Mouse (Mus musculus) c-Kit-negative CD71-positive TER-119-positive erythroid progenitor cells, embryonic 14.5 days (primary cell): Measurements from ENCODE around the gene Nrtn.

Experiments used
- DNase-seq: peaks from one replicate; pipeline ENCODE4 v3.0.0-alpha.2; 2013; ENCODE audit warnings: low read depth, low spot score

The Nrtn gene

DNA sequence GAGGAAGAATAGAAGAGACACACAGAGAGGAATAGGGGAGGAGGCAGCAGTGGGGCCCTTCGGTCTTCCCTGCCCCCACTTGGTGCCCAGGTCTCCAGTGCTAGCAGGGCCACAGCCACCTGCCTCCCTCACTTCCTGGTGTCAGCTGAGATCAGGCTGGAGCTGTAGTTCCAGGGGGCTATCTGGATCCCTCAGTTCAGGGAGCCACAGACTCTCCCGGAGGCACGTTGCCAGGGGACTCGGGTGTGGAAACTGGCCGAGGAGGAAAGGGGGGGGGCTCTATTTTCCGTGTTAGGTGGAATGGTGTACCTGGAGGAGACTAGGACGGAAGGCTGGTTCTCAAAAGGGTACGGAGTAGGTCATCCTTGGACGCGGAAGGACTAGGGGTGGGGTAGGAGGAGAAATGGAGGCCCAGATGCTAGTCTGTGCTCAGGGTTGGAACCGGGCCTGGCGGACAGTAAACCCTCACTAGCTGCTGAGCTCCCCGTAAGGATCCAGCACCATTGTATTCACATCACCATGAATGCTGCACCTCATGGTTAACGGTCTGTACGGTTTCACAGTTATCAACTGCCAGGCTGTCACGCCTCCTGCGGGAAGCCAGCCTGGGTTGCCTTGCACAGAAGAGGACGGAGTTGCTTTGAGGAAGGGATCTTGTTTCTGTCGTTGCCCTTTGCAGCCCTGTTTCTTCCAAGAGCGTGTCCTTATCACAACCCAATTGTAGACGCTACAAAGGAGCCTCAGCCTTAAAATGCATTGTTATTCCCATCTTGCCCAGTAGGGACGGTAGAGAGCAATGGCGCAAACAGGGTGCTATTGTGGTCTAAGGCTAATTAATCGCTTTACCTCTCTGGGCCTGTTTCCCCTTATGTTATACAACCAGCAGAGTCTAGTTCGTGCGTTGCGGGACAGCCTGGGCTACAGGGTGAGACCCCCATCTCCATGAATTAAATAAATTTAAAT, 5.7 kb upstream of the Nrtn start:
- DNase-seq, result peak; percentile 85

DNA sequence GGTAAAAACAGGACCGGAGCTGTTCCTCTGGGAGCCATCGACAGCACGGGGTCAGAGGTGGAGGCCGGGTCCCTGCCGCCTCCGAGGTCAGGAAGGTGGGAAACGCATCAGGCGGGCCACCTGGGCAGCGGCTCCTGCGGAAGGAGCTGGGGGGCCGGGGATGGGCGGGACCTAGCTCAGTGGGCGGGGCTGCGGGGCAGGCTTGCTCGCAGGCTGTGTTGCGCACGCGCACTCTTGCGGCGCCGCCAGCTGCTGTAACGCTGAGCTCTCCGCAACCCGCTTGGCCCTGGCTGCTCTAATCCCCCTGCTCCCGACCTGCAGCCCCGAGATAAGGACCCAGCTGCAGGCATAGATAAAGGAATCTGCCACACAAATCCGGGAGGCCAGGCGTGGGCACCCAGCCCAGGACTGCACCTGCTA, 4.7 kb upstream of the Nrtn start:
- DNase-seq, result peak; percentile 86

DNA sequence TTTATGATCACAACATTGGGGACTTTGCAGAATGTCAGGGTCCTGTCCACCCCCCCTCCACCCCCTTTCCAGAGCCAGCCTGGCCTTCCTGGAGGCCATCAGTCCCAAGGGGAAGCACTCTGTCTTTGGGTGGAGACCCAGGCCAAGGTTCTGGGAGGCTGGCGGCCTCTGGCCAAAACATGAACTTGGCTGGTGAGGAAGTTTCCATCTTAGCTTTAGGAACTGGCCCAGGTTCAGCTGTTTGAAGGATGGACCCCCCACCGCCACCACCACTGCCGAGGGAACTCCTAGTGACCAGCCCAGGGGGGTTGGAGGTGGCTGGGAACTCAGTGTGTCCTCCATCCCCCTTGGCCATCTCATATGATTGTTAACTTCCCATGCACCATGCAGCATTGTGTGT, 3.7 kb upstream of the Nrtn start:
- no peak for DNase-seq

DNA sequence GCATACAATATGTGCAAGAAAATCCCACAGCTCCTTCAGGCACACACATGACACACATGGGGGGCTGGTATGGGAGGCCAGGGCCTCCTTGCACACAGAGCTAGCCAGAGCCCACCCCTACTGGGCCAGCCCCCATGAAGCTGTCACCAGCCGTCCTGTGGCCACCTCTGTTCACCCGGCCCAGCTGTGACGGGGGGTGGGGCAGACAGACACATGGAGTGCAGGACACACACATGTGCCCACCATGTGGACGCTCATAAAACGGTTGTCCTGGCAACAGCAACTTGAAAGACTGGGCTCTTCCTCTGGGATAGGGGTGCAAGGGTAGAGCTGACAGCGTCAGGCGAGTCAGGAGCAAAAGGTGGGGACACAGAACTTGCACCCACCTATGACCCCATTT, 1.9 kb upstream of the Nrtn start:
- DNase-seq, result no peak

DNA sequence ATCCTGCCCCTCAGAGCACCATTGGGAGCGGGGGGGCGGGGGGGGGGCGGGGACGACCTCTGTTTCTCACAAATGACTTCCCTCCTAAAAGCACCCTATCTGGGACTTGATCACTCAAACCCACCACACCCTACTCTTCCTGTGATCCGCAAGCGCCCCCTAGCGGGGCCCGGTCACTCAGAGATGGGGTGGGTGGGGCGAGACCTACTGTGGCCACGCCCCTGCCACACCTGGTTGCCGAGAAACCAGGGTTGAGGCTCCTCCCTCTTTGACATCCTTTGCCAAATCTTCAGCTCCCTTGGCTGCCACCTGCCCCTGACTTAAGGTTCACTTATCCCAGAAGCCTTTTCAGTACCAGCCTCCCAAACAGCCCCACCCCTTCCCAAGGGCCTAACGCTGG, 802 bp upstream of the Nrtn start:
- peak; percentile 71 for DNase-seq

DNA sequence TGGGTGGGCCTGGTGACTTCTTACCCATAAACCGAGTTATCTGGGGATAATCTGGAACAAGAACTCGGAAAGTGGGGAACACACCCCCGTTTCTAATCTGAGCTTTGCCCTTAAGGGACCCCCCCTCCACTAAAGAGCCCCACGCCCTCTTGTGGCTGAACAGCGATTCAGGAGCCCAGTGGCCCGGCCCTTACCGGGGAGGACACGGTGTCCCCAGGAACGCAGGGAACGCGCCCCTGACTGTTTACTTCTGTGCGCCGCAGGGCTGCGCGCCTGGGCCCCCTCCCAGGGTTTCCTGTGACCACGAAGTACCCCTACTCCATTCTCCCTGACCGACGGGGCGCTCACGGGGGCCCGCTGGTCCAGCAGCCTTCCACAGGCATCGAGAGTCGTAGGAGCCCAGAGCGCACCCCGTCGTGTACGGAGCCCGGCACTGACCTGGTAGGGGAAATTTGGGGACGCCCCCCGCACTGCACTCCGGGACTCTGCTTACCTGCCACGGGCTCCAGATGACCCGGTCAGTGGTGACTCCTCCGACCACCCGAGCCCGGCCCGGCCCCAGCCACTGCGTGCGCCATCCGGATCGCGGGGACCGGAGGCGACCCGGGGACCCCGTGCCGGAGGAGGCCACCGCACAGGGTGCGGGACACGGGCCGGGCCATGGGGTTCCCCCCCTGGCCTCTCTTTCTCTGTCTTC, 479 bp downstream of the Nrtn start:
- no peak for DNase-seq

DNA sequence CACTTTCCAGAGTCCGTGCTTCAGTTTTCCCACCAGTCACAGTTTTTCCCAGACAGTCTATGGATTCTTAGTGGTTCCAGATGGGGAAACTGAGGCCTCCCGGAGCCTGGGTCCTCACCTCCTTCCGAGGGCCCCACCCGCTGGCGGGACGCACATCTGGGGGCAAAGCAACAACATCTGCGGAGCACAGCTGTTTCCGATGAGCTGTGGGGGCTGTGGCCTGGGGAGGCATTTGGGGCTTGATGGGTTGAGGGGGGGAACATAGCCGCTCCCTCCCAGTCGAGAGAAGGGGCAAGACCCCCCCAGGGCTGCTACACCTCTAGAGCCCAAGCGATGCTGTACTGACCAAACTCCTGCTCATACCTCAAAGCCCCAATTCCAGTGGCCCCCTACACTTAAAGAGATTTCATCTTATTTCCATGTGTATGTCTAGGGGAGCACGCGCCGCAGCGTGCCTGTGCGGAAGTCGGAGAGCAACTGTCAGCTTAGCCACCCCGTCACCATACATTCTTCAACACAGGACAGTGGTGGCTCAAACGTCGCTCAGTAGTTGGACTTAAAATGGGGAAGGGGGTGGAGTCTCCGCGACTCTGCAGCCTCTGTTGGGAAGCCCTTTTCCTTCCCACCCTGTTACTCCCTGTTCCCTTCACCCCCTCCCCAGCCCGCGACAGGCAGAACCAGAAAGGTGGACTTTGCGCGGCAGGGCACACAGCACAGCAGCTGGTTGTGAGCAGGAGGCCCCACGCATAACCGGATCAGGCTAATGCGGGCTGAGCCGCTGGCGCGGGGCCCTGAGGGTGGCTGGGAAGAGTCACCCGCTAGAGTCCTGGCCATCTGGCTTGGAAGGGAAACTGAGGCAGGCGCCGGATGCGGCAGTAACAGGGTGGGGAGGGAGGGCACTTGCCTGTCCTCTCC, 2.8 kb downstream of the Nrtn start:
- no peak for DNase-seq

DNA sequence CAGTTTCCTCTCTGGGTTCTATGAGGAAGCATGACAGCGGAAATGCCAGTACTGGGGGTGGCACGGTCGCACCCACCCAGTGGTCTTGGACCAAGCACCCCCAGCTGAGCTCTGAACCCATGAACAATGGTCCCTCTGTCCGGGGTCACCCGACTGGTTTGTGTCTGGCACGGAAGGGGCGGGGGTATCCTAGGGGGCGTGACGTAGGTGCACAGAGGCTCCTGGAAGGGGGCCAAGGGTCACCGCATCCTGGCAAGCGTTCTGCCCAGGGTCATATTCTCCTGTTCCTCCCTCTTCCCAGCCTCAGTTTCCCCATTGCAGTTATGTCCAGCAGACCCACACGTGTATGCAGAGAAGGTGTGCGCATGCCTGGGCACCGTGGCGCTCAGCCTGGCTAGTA, 3.9 kb downstream of the Nrtn start:
- DNase-seq, result no peak

DNA sequence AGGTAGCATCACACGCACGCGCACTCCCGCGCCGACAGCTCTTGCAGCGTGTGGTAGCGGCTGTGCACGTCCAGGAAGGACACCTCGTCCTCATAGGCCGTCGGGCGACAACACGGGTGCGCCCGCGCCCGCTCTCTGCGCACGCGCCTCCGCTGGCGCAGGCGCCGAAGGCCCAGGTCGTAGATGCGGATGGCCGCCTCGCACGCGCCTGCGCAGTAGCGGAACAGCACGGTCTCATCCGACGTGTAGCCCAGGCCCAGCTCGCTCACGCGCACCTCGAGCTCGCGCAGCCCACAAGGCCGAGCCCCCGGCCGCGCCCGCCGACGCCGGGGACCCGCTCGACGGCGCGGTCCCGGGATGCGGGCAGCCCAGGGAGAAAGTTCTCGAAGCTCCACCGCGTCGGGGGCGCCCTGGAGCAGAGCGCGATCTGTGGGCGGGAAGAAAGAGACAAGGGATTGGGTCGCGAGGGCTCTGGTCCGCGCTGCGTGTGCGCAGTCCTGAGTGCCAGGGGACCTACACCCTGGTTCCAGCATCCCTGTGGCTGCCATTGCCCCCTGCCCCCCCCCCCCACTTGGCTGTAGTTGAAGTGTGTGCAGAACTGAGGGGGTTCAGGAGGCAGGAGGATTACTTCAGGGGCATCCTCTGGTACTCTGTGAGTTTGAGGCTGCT, 5.8 kb downstream of the Nrtn start:
- DNase-seq, result no peak

DNA sequence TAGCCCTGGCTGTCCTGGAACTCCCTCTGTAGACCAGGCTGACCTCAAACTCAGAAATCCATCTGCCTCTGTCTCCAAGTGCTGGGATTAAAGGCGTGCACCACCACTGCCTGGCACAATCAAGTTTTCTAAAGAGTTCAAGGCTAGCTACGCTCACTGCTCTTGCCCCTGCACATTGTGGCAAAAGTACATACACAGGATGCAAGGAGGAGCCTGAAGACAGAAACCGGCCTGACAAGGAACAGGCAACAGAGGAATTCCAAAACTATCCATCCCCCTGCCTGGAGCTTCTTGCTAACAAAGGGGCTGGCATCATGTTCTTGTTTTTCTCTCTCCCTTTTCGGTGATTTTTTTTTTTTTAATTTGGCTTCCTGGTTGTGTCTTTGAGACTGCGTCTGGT, 13.2 kb downstream of the Nrtn start:
- no peak for DNase-seq

DNA sequence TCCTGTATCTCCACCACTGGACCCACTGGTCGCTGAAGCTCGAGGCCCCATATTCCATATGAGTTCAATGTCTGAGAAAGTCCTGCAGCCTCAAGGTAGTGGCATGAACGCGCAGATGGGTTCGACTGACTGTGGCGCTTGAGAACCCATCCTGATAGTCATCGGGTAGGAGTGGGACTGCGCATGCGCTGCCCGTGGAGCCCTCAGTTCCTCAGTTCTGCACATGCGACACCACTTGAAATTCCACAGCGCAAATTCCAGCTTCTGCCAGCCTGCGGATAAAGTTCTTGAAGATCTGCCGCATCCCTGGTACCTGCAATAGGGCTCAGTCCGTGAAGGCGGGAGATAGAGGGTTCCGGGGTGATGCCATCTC, 16.6 kb downstream of the Nrtn start:
- DNase-seq, result no peak

DNA sequence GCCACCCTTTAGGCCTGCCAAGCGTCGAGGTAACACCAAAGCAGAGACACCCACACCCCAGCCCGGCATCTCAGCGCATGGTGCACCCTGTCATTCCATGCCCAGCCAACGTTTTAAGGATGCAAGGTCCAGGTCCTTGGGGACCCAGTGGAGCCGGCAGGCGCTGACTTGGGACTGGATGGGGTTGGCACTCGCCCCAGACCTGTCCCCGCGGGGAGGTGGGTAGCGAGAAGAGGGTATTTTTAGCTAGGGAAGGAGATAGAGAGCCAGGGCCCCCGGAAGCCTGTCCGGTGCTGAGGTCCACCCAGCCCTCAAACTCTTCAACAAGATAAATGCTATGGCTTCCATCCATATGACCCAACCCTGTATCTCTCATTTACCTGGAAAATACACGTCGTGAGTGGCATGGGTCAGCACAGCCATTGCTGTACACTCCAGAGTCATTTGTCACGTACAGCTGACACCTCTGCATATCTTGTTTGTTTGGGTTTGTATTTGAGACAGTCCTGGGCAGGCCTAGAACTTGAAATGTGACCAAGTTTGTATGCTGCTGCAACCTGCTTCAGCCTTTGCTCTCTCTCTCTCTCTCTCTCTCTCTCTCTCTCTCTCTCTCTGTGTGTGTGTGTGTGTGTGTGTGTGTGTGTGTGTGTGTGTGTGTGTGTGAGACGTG, 17.1 kb downstream of the Nrtn start:
- DNase-seq, result no peak

DNA sequence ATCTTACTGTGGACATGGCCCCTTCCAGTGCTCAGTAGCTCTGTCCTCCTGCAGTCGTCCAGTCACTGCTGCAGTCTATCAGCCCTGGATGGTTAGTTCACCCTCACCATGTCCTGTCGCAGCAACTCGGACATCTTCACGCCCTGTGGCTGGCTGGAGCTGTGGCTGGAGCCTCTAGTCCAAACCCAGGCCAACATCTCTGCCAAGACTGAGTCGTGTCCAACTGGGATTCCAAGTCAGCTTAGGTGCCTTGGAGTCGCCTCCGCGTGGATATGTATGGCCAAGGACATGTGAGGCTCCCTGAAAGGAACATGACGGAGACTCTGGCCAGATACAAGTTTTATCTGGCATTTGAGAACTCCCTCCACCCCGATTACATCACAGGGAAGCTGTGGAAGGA, 19.1 kb downstream of the Nrtn start:
- DNase-seq, result no peak

DNA sequence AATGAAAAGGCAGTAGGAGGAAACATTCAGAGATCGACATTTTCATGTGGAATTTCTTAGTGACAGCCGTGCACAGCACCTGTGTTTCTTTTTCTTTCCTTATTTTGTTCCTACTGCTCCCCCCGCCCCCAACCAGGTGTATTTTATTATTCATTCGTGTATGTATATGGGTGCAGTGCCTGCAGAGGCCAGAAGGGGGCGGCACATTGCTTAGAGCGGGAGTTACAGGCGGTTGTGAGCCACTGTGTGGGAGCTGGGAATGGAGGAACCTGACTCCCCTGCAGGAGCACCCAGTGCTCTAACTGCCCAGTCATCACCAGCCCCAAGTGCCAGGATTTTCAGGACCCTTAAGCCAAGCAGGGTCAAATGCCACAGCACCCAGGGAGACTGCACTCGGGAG, 20.8 kb downstream of the Nrtn start:
- DNase-seq, result no peak

DNA sequence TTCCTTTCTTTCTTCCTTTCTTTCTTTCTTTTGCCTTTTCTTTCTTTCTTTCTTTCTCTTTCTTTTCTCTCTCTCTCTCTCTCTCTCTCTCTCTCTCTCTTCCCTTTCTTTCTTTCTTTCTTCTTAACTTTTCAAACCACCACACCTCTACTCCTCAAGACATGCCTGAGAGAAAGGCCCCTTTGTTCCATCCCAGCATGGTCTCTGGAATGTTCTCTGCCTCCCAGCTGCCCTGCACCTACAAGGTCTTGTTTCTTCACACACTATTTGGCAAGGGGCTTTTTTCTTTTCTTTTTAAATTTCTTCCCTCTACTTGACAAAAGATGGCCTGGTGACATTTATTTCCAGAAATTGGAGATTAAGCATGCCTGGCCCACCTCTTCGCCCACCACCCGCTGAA, 27.7 kb downstream of the Nrtn start:
- DNase-seq, result no peak

DNA sequence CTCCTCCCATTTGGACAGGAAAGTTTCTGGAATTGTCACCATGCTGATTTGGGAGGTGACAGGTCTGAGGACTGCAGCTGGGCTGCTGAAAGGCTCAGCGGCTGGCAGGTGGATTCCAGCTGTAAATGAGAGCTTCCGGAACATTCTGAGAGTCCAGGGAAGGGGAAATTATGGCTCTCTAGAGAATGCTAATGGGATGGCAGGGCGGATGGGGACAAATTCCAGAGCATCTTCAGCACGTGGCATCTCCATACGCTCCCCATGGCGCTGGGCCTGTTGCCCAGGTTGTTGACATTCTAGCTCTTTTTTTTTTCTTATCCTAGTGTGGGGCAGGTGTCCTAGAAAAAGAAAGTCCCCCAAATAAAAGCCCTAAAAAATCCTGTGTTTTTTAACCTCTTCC, 28.2 kb downstream of the Nrtn start:
- DNase-seq, result no peak

DNA sequence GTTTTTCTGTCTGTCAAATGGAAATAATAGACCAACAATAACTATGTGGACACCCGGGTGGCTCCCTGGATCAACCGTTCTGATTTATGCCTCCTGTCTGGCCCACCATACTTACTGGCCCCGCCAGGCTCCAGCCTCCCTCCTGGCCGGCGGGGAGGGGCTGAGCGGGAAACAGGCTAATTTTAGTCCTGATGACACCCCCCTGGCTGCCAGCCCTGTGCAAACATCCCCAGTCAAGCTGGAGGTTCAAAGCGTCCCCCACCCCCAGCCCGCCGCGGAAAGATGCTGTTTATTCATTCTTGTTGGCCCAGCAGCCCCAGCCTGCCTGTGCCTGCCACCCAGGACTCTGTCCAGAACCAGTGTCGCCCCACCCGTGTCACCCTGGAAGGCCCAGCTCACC, 29.2 kb downstream of the Nrtn start:
- no peak for DNase-seq

DNA sequence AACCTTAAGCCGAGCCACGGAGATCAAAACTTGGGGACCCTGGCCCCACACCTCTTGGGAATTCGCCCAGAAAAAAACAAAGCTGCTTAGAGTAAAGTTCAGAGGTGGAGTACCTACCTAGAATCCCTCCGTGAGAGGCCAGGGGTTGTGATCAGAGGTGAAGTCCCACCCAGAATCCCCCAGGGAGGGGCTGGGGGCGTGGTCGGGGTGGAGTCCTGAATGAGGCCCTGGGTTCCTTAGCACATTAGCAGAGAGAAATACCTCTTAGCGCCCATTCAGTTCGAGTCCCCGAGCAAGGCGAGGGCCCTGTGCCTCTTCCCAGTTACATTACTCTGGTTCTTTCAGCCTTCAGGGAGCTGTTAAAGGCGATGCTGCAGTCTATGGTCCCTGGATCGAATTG, 29.7 kb downstream of the Nrtn start:
- no peak for DNase-seq

DNA sequence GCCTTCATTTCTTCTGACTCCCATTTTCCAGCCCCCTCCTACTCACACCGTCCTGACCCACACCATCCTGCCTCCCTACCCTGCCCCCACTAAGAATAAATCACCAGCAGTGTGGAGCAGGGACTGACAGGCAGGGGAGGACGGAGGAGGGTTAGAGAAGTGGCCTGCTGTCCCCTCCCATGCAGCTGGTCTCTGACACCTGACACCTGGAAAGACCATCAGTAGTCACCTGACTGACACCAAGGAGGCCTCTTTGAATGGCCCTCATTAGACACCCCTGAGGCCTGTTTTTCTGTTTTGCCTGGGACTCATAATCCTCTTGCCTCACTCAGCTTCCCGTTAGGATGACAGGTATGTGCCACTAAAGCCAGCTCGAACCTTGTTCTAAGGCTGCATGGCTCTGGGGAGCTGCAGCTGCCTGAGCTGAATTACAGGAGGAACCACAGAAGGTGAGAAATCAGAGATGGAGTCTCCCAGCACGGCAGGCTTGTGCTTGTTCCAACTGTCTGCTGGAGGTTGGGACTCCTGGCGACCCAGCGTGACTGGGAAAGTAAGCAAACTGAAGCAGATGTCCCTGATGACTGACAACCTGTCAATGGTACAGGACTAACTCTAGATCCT, 30.2 kb downstream of the Nrtn start:
- DNase-seq, result no peak

DNA sequence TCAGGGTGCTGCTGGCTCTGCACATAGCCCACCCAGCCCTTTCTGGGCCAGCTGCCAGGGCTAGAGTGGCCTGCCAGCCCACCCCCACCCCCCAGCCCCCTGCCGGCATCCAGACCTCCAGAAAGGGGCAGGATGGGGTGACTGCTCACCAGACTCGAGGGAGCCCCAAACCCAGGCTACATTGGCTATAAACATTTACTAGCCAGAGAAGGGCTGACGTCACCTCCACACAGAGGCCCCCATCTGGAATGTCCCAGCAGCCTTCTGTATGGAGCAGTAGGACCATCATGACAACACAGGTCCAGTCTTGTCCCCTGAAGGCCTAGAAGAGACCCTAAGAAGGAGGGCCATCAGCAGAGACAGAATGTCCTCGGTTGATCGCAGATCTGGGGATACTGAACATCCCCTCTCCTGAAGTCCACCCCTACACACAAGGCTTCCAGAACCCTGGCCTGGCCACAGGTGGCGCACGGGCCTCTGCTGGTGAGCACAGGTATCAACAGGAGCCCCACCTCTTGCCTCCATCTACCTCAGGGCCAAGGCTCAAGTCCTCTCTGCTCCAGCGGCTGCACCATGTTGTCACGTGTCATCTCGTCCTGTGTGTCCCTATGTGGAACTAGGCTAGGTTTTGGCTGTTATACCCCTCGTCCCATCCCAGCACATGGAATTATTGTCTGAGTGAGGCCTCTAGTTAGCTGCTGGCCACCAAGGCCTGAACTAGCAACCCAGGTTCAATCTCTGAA, 33.7 kb downstream of the Nrtn start:
- no peak for DNase-seq
